Mouse (Mus musculus): ENCODE data around the gene Pir. TPM values are rescaled to one million over a fixed set of nuclear protein-coding genes. Genes with fewer than 3 reads are reported as not detected.

Gene Pir
- polyA plus RNA-seq (2014; fragmentation: Nextera tagmentation; extraction: Ambion mirVana): 10.8 and 11.3 TPM in 2 replicates

DNA sequence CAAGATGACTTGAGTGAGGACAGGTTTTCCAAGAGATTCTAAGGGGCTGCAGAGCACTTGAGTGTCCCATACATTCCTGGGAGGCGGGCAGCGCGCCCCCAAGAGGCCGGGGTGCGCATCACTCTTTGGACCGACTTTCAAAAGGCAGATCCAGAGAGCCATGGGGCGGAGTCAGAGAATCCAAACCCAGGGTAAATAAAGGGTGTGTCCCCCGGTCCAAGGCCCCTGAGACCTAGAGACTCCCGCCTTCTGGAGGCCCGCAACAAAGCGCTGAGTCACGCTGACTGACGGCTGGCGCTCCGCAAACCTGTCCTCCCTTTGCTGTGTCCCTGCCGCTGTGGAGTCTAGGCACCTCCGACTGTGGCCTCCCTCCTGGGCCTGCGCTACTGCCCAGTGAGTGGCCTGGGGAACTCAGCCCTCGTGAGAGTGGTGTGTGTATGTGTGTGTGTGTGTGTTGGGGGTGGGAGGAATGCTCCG, at the start of gene Pir:
Gene Pir (plus strand): TSS at position 87 of the 477 bp plus-strand sequence.
- no peaks in the 10 kb centered on the region for H3K9me3 ChIP-seq (ENCODE audit: control insufficient read depth, low read length)
- H3K27me3 ChIP-seq (ENCODE audit: control insufficient read depth, insufficient read depth, low read length): no peaks in the 10 kb centered on the region; the same call in 1 of the 2 replicates
- peak within 1 kb of the TSS; percentile 32 for H3K4me3 ChIP-seq (ENCODE audit: low read length)
- H3K4me2 ChIP-seq (replicated peaks; ENCODE audit: low read depth, low read length): peak within 1 kb of the TSS; percentile 40
- no peaks in the 10 kb centered on the region for H3K4me1 ChIP-seq (ENCODE audit: control insufficient read depth, insufficient read depth, low read length)
- no peak within 1 kb of the TSS for H3K27ac ChIP-seq (ENCODE audit: low read depth, low read length)
- H3K9ac ChIP-seq (ENCODE audit: low read depth, low read length): peak within 1 kb of the TSS; percentile 47; the same call in 1 of the 2 replicates
- ATAC-seq (ENCODE audit: low FRiP score, low TSS enrichment): peak; percentile 93
- H3K36me3 ChIP-seq (ENCODE audit: control insufficient read depth, insufficient read depth, low read length): no peaks in the 10 kb centered on the region
- WGBS: 18% methylated on average over 19 of the region's 20 CpGs

- Histone ChIP-seq H3K4me1 (ENCODE audit: control insufficient read depth, insufficient read depth, low read length) (no peaks in the 10 kb centered on the region), H3K4me2 (replicated peaks; ENCODE audit: low read depth, low read length) (no peak overlapping the region), H3K4me3 (ENCODE audit: low read length) (no peak overlapping the region), H3K27me3 (ENCODE audit: control insufficient read depth, insufficient read depth, low read length) (no peaks in the 10 kb centered on the region), H3K9me3 (ENCODE audit: control insufficient read depth, low read length) (no peaks in the 10 kb centered on the region), H3K9ac (ENCODE audit: low read depth, low read length) (no peak overlapping the region), H3K36me3 (ENCODE audit: control insufficient read depth, insufficient read depth, low read length) (no peaks in the 10 kb centered on the region), H3K27ac (ENCODE audit: low read depth, low read length) (no peak overlapping the region)
- ATAC-seq (ENCODE audit: low FRiP score, low TSS enrichment): no peak
- WGBS: 79% methylated on average over 2 of the region's 2 CpGs
Measured at GRCm38 (mm10) chrX:164221989-164222388, 47.2 kb upstream of the Pir start.

GRCm38 (mm10) chrX:164233380-164233779, 35.8 kb upstream of the Pir start:
- H3K27ac ChIP-seq (ENCODE audit: low read depth, low read length): no peak overlapping the region
- H3K9me3 ChIP-seq (ENCODE audit: control insufficient read depth, low read length): no peaks in the 10 kb centered on the region
- no peak overlapping the region for H3K4me2 ChIP-seq (replicated peaks; ENCODE audit: low read depth, low read length)
- H3K9ac ChIP-seq (ENCODE audit: low read depth, low read length): no peak overlapping the region
- no peaks in the 10 kb centered on the region for H3K36me3 ChIP-seq (ENCODE audit: control insufficient read depth, insufficient read depth, low read length)
- WGBS: 52% methylated on average over 8 of the region's 8 CpGs
- ATAC-seq (ENCODE audit: low FRiP score, low TSS enrichment): no peak
- H3K27me3 ChIP-seq (ENCODE audit: control insufficient read depth, insufficient read depth, low read length): no peaks in the 10 kb centered on the region
- no peaks in the 10 kb centered on the region for H3K4me1 ChIP-seq (ENCODE audit: control insufficient read depth, insufficient read depth, low read length)
- no peak overlapping the region for H3K4me3 ChIP-seq (ENCODE audit: low read length)

DNA sequence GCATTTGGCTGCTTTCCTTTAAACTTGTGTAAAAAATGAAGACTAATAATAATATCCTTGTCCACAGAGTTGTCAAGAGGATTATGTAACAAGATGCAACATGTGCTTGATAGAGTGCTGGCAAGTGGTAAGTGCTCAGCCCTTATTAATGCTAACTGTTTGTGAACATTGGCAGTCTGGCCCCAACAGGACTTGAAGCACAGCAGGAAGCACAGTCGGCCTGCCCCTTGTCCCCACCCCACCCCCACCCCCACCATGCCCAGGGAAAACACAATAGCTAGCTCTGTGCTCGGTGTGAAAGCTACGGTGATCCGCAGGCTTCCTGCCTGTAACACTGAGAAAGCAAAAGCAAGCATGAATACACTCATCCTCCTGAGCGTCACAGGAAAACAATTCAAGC, 23.5 kb upstream of the Pir start:
- Histone ChIP-seq H3K4me3 (ENCODE audit: low read length) (no peak overlapping the region), H3K9ac (ENCODE audit: low read depth, low read length) (no peak overlapping the region), H3K9me3 (ENCODE audit: control insufficient read depth, low read length) (no peaks in the 10 kb centered on the region), H3K27me3 (ENCODE audit: control insufficient read depth, insufficient read depth, low read length) (no peaks in the 10 kb centered on the region), H3K27ac (ENCODE audit: low read depth, low read length) (no peak overlapping the region), H3K4me1 (ENCODE audit: control insufficient read depth, insufficient read depth, low read length) (no peaks in the 10 kb centered on the region), H3K36me3 (ENCODE audit: control insufficient read depth, insufficient read depth, low read length) (no peaks in the 10 kb centered on the region), H3K4me2 (replicated peaks; ENCODE audit: low read depth, low read length) (no peak overlapping the region)
- ATAC-seq (ENCODE audit: low FRiP score, low TSS enrichment): no peak
- WGBS: 39% methylated on average over 5 of the region's 5 CpGs

GRCm38 (mm10) chrX:164246722-164247121, 22.4 kb upstream of the Pir start:
- Histone ChIP-seq H3K4me3 (ENCODE audit: low read length) (no peak overlapping the region), H3K36me3 (ENCODE audit: control insufficient read depth, insufficient read depth, low read length) (no peaks in the 10 kb centered on the region), H3K4me1 (ENCODE audit: control insufficient read depth, insufficient read depth, low read length) (no peaks in the 10 kb centered on the region), H3K9ac (ENCODE audit: low read depth, low read length) (no peak overlapping the region), H3K27me3 (ENCODE audit: control insufficient read depth, insufficient read depth, low read length) (no peaks in the 10 kb centered on the region), H3K4me2 (replicated peaks; ENCODE audit: low read depth, low read length) (no peak overlapping the region), H3K9me3 (ENCODE audit: control insufficient read depth, low read length) (no peaks in the 10 kb centered on the region), H3K27ac (ENCODE audit: low read depth, low read length) (no peak overlapping the region)
- 67% methylated on average over 2 of the region's 2 CpGs for WGBS
- no peak for ATAC-seq (ENCODE audit: low FRiP score, low TSS enrichment)

DNA sequence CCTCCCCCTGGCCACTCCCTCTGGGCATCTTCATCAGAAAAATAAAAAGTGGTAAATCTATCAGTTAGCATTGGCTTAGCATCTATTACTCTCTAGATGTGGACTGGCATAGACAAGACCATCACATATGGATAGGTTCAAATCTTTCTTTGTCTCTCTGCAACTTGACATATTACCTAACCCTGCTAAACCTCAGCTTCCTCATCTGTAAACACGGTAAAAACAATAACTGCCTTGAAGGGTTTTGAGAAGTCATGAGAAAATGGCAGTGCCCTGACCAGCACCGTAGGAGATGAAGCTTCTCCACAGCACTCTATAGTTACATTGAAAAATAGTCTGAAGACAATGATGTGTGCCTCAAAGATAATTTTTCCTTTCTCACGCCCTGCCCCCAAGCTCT, 12.6 kb upstream of the Pir start:
- Histone ChIP-seq H3K4me3 (ENCODE audit: low read length) (no peak overlapping the region), H3K27me3 (ENCODE audit: control insufficient read depth, insufficient read depth, low read length) (no peaks in the 10 kb centered on the region), H3K4me2 (replicated peaks; ENCODE audit: low read depth, low read length) (no peak overlapping the region), H3K9me3 (ENCODE audit: control insufficient read depth, low read length) (no peaks in the 10 kb centered on the region), H3K9ac (ENCODE audit: low read depth, low read length) (no peak overlapping the region), H3K36me3 (ENCODE audit: control insufficient read depth, insufficient read depth, low read length) (no peaks in the 10 kb centered on the region), H3K4me1 (ENCODE audit: control insufficient read depth, insufficient read depth, low read length) (no peaks in the 10 kb centered on the region), H3K27ac (ENCODE audit: low read depth, low read length) (no peak overlapping the region)
- 81% methylated on average over 3 of the region's 3 CpGs for WGBS
- no peak for ATAC-seq (ENCODE audit: low FRiP score, low TSS enrichment)

DNA sequence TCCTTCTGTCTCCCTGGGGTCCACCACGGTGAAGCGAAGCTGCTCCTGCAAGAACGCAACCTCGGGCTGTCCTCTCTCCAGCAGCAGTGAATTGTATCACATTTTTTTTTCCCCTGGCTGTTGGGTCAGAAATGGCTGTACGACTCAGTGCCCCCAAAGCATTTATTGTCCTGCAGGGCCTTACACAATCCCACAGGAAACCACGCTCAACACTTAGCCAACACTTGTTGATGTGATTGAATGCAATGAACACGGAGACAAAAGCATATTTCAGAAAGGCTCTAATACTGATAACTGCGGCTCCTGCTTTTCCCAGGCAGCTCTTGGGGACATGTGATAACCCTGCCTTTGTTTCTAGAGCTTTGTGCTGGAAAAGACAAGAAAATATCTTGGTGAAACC, 11.1 kb upstream of the Pir start, which contains the start of gene Bmx:
Gene Bmx (minus strand): TSS at position 137 of the 400 bp plus-strand sequence.
- WGBS: 48% methylated on average over 8 of the region's 8 CpGs

DNA sequence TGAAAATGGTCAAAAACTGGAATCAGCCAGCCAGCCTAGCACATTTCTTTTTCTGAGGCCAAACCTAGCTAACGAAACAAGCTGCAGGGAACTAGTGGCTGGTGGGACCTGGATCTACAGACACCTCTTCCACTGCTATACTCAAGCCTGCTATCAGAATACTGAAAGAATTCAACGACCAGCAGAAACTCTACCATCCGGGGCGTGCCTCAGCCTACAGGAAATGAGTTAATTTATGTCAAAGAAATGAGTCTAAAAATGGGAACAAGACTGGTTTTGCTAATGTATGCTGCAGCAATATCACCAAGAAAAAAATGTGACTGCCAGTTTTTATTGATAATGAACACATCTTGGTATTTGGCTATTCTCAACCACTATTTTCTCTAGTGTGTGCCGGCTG, 10.5 kb upstream of the Pir start:
- no peak overlapping the region; the same call in 1 of the 2 replicates for H3K27ac ChIP-seq (ENCODE audit: low read depth, low read length)
- no peaks in the 10 kb centered on the region for H3K4me1 ChIP-seq (ENCODE audit: control insufficient read depth, insufficient read depth, low read length)
- H3K9ac ChIP-seq (ENCODE audit: low read depth, low read length): no peak overlapping the region
- no peak overlapping the region for H3K4me3 ChIP-seq (ENCODE audit: low read length)
- WGBS: 78% methylated on average over 5 of the region's 5 CpGs
- no peaks in the 10 kb centered on the region for H3K27me3 ChIP-seq (ENCODE audit: control insufficient read depth, insufficient read depth, low read length)
- ATAC-seq (ENCODE audit: low FRiP score, low TSS enrichment): no peak
- no peaks in the 10 kb centered on the region for H3K36me3 ChIP-seq (ENCODE audit: control insufficient read depth, insufficient read depth, low read length)
- no peaks in the 10 kb centered on the region for H3K9me3 ChIP-seq (ENCODE audit: control insufficient read depth, low read length)
- H3K4me2 ChIP-seq (replicated peaks; ENCODE audit: low read depth, low read length): no peak overlapping the region

More for the DNA sequence above, 11.1 kb upstream of the Pir start, which contains the start of gene Bmx:
- Histone ChIP-seq H3K4me2 (replicated peaks; ENCODE audit: low read depth, low read length) (no peak within 1 kb of the TSS), H3K27me3 (ENCODE audit: control insufficient read depth, insufficient read depth, low read length) (no peaks in the 10 kb centered on the region), H3K9me3 (ENCODE audit: control insufficient read depth, low read length) (no peaks in the 10 kb centered on the region), H3K36me3 (ENCODE audit: control insufficient read depth, insufficient read depth, low read length) (no peaks in the 10 kb centered on the region), H3K4me3 (ENCODE audit: low read length) (no peak within 1 kb of the TSS), H3K9ac (ENCODE audit: low read depth, low read length) (no peak within 1 kb of the TSS), H3K27ac (ENCODE audit: low read depth, low read length) (no peak within 1 kb of the TSS; the same call in 1 of the 2 replicates), H3K4me1 (ENCODE audit: control insufficient read depth, insufficient read depth, low read length) (no peaks in the 10 kb centered on the region)
- ATAC-seq (ENCODE audit: low FRiP score, low TSS enrichment): no peak

- H3K9ac ChIP-seq (ENCODE audit: low read depth, low read length): no peak overlapping the region
- no peaks in the 10 kb centered on the region for H3K36me3 ChIP-seq (ENCODE audit: control insufficient read depth, insufficient read depth, low read length)
- no peak overlapping the region for H3K4me3 ChIP-seq (ENCODE audit: low read length)
- no peak for ATAC-seq (ENCODE audit: low FRiP score, low TSS enrichment)
- no peaks in the 10 kb centered on the region for H3K9me3 ChIP-seq (ENCODE audit: control insufficient read depth, low read length)
- H3K4me1 ChIP-seq (ENCODE audit: control insufficient read depth, insufficient read depth, low read length): no peaks in the 10 kb centered on the region
- H3K27me3 ChIP-seq (ENCODE audit: control insufficient read depth, insufficient read depth, low read length): no peaks in the 10 kb centered on the region
- 71% methylated on average over 2 of the region's 2 CpGs for WGBS
- H3K4me2 ChIP-seq (replicated peaks; ENCODE audit: low read depth, low read length): no peak overlapping the region
- no peak overlapping the region for H3K27ac ChIP-seq (ENCODE audit: low read depth, low read length)
Measured at GRCm38 (mm10) chrX:164262286-164262685, 6.9 kb upstream of the Pir start.

Measured in kidney, embryonic 14.5 days (tissue).